Mouse (Mus musculus) MEL (cell line): ENCODE measurements around the gene Jpt1. TPM values are rescaled to one million over a fixed set of nuclear protein-coding genes. Genes with fewer than 3 reads are reported as not detected.

Experiments
- DNase-seq: peaks from one replicate; pipeline ENCODE4 v3.0.0; 2011; ENCODE audit warnings: low read depth, low spot score
- H3K27ac ChIP-seq: 2 replicates; pipeline ENCODE4 v1.5.1; 2012; ENCODE audit warnings: low read depth, mild to moderate bottlenecking, control low read depth, low read length, moderate library complexity; ENCODE audit not compliant: control insufficient read depth
- H3K27me3 ChIP-seq, 2 experiments: fragments of 150-350 bp in 1 of 2; sonication (generic) in 1 of 2; 2 replicates each; pipeline ENCODE4 v1.6.1; 2012; ENCODE audit warnings: low read length in 2 of 2, mild to moderate bottlenecking in 2 of 2, improper control_type of control experiment in 1 of 2, moderate library complexity in 1 of 2; ENCODE audit not compliant: insufficient read depth in 2 of 2, control insufficient read depth in 1 of 2
- H3K36me3 ChIP-seq, 2 experiments: 2 replicates each; pipeline ENCODE4 v1.6.1; 2012 to 2014; ENCODE audit warnings: low read length in 2 of 2, improper control_type of control experiment in 1 of 2, inconsistent platforms in 1 of 2, mild to moderate bottlenecking in 1 of 2; ENCODE audit not compliant: insufficient read depth in 2 of 2, control insufficient read depth in 1 of 2
- H3K4me1 ChIP-seq, 2 experiments: fragments of 150-350 bp in 1 of 2; sonication (generic) in 1 of 2; 2 replicates each; pipeline ENCODE4 v1.6.1; 2012; ENCODE audit warnings: low read length in 2 of 2, improper control_type of control experiment in 1 of 2, mild to moderate bottlenecking in 1 of 2; ENCODE audit not compliant: insufficient read depth in 2 of 2, control insufficient read depth in 1 of 2
- H3K4me3 ChIP-seq, 2 experiments: fragments of 150-350 bp in 1 of 2; sonication (generic) in 1 of 2; 2 replicates each; pipeline ENCODE4 v1.5.1; 2012; ENCODE audit warnings: low read depth in 2 of 2, low read length in 2 of 2, mild to moderate bottlenecking in 2 of 2, moderate library complexity in 2 of 2, control low read depth in 1 of 2, improper control_type of control experiment in 1 of 2; ENCODE audit not compliant: control insufficient read depth in 1 of 2, insufficient read depth in 1 of 2
- H3K79me2 ChIP-seq: 2 replicates; pipeline ENCODE4 v1.6.1; 2012; ENCODE audit warnings: mild to moderate bottlenecking, low read length, moderate library complexity; ENCODE audit not compliant: control insufficient read depth, poor library complexity, insufficient read depth
- H3K9ac ChIP-seq: 2 replicates; pipeline ENCODE4 v1.6.1; 2012; ENCODE audit warnings: low read depth, mild to moderate bottlenecking, control low read depth, low read length, moderate library complexity; ENCODE audit not compliant: control insufficient read depth, poor library complexity, severe bottlenecking
- H3K9me3 ChIP-seq: fragments of 150-350 bp; sonication (generic); replicated peaks from 2 replicates; pipeline ENCODE4 v1.6.1; 2012; ENCODE audit warnings: mild to moderate bottlenecking, low read length, improper control_type of control experiment, moderate library complexity; ENCODE audit not compliant: insufficient read depth
- BHLHE40 ChIP-seq: IDR thresholded peaks from 2 replicates; pipeline ENCODE4 v1.6.1; 2012; ENCODE audit warnings: low read depth, mild to moderate bottlenecking, inconsistent platforms, low read length, improper control_type of control experiment, borderline replicate concordance
- CHD1 ChIP-seq: IDR thresholded peaks from 2 replicates; pipeline ENCODE4 v1.6.1; 2012; ENCODE audit warnings: low read depth, mild to moderate bottlenecking, inconsistent platforms, low read length, improper control_type of control experiment
- CHD2 ChIP-seq: IDR thresholded peaks from 2 replicates; pipeline ENCODE4 v1.6.1; 2011; ENCODE audit warnings: low read length, improper control_type of control experiment
- E2F4 ChIP-seq: IDR thresholded peaks from 2 replicates; pipeline ENCODE4 v1.6.1; 2011; ENCODE audit warnings: low read depth, low read length, improper control_type of control experiment, borderline replicate concordance
- ELF1 ChIP-seq: IDR thresholded peaks from 2 replicates; pipeline ENCODE4 v1.6.1; 2014; ENCODE audit warnings: low read depth, mild to moderate bottlenecking, inconsistent platforms, low read length, improper control_type of control experiment, moderate library complexity
- EP300 ChIP-seq, 2 experiments: IDR thresholded peaks; 2 replicates each; pipeline ENCODE4 v1.6.1; 2011; ENCODE audit warnings: improper control_type of control experiment in 2 of 2, low read length in 2 of 2, low read depth in 1 of 2, mild to moderate bottlenecking in 1 of 2
- JUND ChIP-seq: IDR thresholded peaks from 2 replicates; pipeline ENCODE4 v1.6.1; 2011; ENCODE audit warnings: low read depth, mild to moderate bottlenecking, improper control_type of control experiment, low read length
- MAFK ChIP-seq: IDR thresholded peaks from 2 replicates; pipeline ENCODE4 v1.6.1; 2011; ENCODE audit warnings: low read depth, mild to moderate bottlenecking, low read length, improper control_type of control experiment, borderline replicate concordance
- MAX ChIP-seq: IDR thresholded peaks from 2 replicates; pipeline ENCODE4 v1.6.1; 2011; ENCODE audit warnings: low read length, improper control_type of control experiment
- MEF2A ChIP-seq: IDR thresholded peaks from 2 replicates; pipeline ENCODE4 v1.6.1; 2014; ENCODE audit warnings: low read depth, mild to moderate bottlenecking, inconsistent platforms, low read length, improper control_type of control experiment; ENCODE audit not compliant: poor library complexity, insufficient replicate concordance, severe bottlenecking; ENCODE audit errors: extremely low read depth
- MXI1 ChIP-seq: IDR thresholded peaks from 2 replicates; pipeline ENCODE4 v1.6.1; 2011; ENCODE audit warnings: mild to moderate bottlenecking, low read depth, low read length, improper control_type of control experiment
- MYC ChIP-seq: IDR thresholded peaks from 2 replicates; pipeline ENCODE4 v1.6.1; 2011; ENCODE audit warnings: low read depth, mild to moderate bottlenecking, low read length, improper control_type of control experiment, moderate library complexity
- NELFE ChIP-seq: IDR thresholded peaks from 2 replicates; pipeline ENCODE4 v1.6.1; 2011; ENCODE audit warnings: low read depth, low read length, improper control_type of control experiment
- POLR2AphosphoS5 ChIP-seq: IDR thresholded peaks from 2 replicates; pipeline ENCODE4 v1.6.1; 2012; ENCODE audit warnings: low read depth, borderline replicate concordance, mild to moderate bottlenecking, inconsistent platforms, low read length, moderate library complexity, mixed read lengths
- RCOR1 ChIP-seq: IDR thresholded peaks from 2 replicates; pipeline ENCODE4 v1.6.1; 2012; ENCODE audit warnings: low read depth, mild to moderate bottlenecking, inconsistent platforms, low read length, improper control_type of control experiment
- SIN3A ChIP-seq: IDR thresholded peaks from 2 replicates; pipeline ENCODE4 v1.6.1; 2012; ENCODE audit warnings: low read length, improper control_type of control experiment, inconsistent platforms
- TBP ChIP-seq: IDR thresholded peaks from 2 replicates; pipeline ENCODE4 v1.8.0; 2011; ENCODE audit warnings: low read depth, low read length, improper control_type of control experiment
- TCF12 ChIP-seq: IDR thresholded peaks from 2 replicates; pipeline ENCODE4 v1.6.1; 2014; ENCODE audit warnings: low read depth, mild to moderate bottlenecking, inconsistent platforms, low read length, improper control_type of control experiment, moderate library complexity
- USF2 ChIP-seq, 2 experiments: IDR thresholded peaks; 2 replicates each; pipeline ENCODE4 v1.6.1; 2011 to 2012; ENCODE audit warnings: improper control_type of control experiment in 2 of 2, low read length in 2 of 2, borderline replicate concordance in 1 of 2, inconsistent platforms in 1 of 2, low read depth in 1 of 2, mild to moderate bottlenecking in 1 of 2; ENCODE audit not compliant: insufficient read depth in 1 of 2
- ZKSCAN1 ChIP-seq: IDR thresholded peaks from 2 replicates; pipeline ENCODE4 v1.6.1; 2012; ENCODE audit warnings: low read depth, mild to moderate bottlenecking, inconsistent platforms, low read length, improper control_type of control experiment, moderate library complexity
- ZMIZ1 ChIP-seq: IDR thresholded peaks from 2 replicates; pipeline ENCODE4 v1.6.1; 2012; ENCODE audit warnings: low read depth, mild to moderate bottlenecking, inconsistent platforms, low read length, improper control_type of control experiment, moderate library complexity
- ZNF384 ChIP-seq: IDR thresholded peaks from 2 replicates; pipeline ENCODE4 v1.6.1; 2012; ENCODE audit warnings: low read depth, mild to moderate bottlenecking, inconsistent platforms, low read length, improper control_type of control experiment
- polyA plus RNA-seq, 2 experiments: library from polyadenylated mRNA; stranded (reverse) in 1 of 2; unstranded in 1 of 2; fragments of >175 nt in 1 of 2; fragments of >200 nt in 1 of 2; gene quantifications; 2 replicates each; pipeline versions ENCODE4 v1.2.1 to v1.2.4; 2012; ENCODE audit warnings: low replicate concordance in 2 of 2, low read depth in 1 of 2; ENCODE audit not compliant: insufficient read length in 2 of 2, insufficient read depth in 1 of 2, missing spikeins in 1 of 2
- total RNA-seq: library from RNA; depleted of rRNA; stranded (reverse); fragments of 300-350 nt; gene quantifications from 2 replicates; pipeline ENCODE4 v1.2.3, GENCODE M21; 2012

Gene Jpt1
- total and polyA plus RNA-seq, 3 experiments, result 353 to 382 TPM; not detected in 1

DNA sequence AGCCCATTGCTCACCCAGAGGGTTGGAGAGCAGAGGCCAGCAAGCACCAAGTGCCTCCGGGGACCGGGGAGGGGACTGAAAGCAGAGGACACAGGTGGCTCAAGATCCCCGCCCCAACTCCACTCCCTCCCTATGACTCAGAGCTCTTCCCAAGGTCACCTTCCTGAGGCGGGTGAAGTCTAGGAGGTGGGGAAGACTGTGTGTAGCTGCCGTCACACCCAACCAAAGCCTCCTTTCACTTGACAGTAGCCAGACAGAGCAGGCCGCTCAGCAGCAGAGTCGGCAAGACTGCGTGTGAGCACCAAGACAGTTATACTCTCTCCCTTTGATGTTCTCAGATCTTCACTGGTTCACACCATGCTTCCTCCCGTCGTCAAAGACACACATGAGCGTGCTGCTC lies 50.8 kb downstream of the Jpt1 start:
- H3K9me3 ChIP-seq, result no peaks in the 10 kb centered on the region
- TF ChIP-seq ZMIZ1 (no peak), EP300 (IDR thresholded peaks at IDR 0.05; ENCODE audit: low read depth in 1 of 2, low read length in 2 of 2) (no peak), POLR2AphosphoS5 (no peak), ZNF384 (no peak), CHD1 (no peak), CHD2 (no peak), TCF12 (no peak), NELFE (no peak), SIN3A (no peak), E2F4 (no peak), MYC (no peak), BHLHE40 (no peak), MEF2A (no peak), RCOR1 (no peak), USF2 (IDR thresholded peaks at IDR 0.05; ENCODE audit: borderline replicate concordance in 1 of 2, insufficient read depth in 1 of 2, low read depth in 1 of 2, low read length in 2 of 2) (no peak), MAX (no peak), ZKSCAN1 (no peak), MAFK (no peak), MXI1 (no peak), ELF1 (no peak)
- no peak overlapping the region for H3K9ac ChIP-seq
- H3K27me3 ChIP-seq, result peaks cover 0 to 9% of the 10 kb centered on the region in 2 experiments; a peak in 2 of 4 replicates
- H3K4me3 ChIP-seq, result no peak overlapping the region
- H3K27ac ChIP-seq, result no peak overlapping the region
- no peak for DNase-seq
- no peaks in the 10 kb centered on the region for H3K79me2 ChIP-seq
- H3K36me3 ChIP-seq, result no peaks in the 10 kb centered on the region
- no peaks in the 10 kb centered on the region for H3K4me1 ChIP-seq

DNA sequence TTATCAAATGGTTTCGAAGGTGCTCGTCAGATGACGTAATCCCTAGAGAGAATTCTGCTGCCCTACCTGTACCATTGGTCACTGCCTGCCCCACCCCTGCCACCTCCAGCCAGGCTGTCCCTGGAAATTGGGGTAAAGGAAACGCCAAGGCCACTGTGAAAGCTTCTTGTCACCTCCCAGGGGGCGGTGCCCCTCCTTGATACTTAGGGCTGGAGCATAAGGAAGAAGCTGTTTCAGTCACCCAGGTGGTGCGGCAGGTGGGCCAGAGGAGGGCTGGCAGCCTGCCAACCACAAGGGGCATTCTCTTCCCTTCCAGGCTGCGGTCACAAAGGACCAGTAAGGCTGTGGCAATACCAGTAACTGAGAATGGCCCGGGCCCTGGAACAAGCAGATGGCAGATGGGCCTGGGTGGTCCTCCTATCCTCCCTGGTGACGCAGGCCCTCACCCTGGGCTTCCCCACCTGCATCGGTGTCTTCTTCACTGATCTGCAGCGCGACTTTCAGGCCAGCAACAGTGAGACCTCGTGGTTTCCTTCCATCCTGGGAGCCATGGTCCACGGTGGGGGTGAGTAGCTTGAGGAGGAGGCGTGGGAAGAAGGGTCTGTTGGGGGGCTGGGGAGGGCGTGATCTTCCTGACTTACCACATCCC lies 51.8 kb downstream of the Jpt1 start, which contains the start of gene Slc16a5:
Slc16a5 (plus strand) TSS at position 232 of the 649 bp plus-strand sequence.
- H3K27me3 ChIP-seq, result peaks cover 0 to 9% of the 10 kb centered on the region in 2 experiments; a peak in 2 of 4 replicates
- H3K9ac ChIP-seq, result no peak within 1 kb of the TSS
- H3K4me3 ChIP-seq, result no peak within 1 kb of the TSS
- no peak for DNase-seq
- H3K36me3 ChIP-seq, result peaks cover 0 to 2% of the 10 kb centered on the region in 2 experiments; a peak in 1 of 4 replicates
- H3K4me1 ChIP-seq, result peaks cover 0 to 4% of the 10 kb centered on the region in 2 experiments; a peak in 2 of 4 replicates
- no peak for TF ChIP-seq CHD1
- TF ChIP-seq RCOR1, result no peak
- no peak for TF ChIP-seq JUND
- TF ChIP-seq TBP, result no peak
- TF ChIP-seq ZKSCAN1, result no peak
- no peak for TF ChIP-seq EP300 (IDR thresholded peaks at IDR 0.05; ENCODE audit: low read depth in 1 of 2, low read length in 2 of 2)
- TF ChIP-seq ZMIZ1, result no peak
- no peak within 1 kb of the TSS for H3K27ac ChIP-seq
- no peaks in the 10 kb centered on the region for H3K9me3 ChIP-seq
- no peaks in the 10 kb centered on the region for H3K79me2 ChIP-seq
